Mouse (Mus musculus): Measurements from ENCODE around the gene Afap1l2.

DNA sequence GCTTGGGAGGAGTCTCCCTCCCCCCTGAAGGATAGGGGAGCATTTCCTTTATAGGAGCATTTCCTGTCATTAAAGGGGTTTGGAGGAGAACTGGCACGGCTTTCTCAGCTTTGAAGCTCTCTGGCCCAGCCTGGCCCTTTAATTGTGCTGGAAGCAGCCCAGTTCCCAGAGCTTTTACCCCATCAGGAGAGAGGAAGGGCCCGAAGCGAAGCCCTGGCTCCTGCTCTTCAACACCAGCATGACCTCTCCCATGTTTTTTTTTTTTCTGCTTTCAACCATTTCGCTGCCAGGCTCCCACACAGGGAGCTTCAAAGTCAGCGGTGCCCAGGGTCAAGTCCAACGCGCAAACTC lies 4.6 kb downstream of the Afap1l2 start:
- TF ChIP-seq CTCF (IDR thresholded peaks at IDR 0.05; ENCODE audit: low read depth, low read length), result no peak
- TF ChIP-seq EP300 (IDR thresholded peaks at IDR 0.05; ENCODE audit: insufficient read depth, low read depth, low read length), result no peak

All from ES-Bruce4 (cell line).